In the genomic region with DNA sequence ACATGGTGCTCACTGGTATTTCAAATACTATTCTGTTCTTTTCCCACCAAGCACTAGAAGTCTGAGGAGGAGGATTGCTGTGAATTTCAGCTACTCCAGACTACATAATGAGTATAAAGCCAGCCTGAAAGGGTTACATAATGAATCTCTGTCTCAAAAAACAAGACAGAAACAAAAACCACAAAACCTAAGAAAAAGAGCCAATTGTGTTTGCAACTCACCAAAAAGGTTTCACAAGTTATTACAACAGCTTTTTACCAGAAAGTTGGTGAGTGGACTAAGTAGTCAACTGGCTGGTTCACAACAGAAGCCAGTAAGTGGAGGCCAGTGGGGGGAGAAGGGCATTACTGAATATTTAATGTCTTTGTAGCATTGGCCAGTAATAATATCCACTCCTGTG, we compare ENCODE assay signal across 17 mouse cellular contexts.
"Had no signal": no experiment of that assay in that cellular context is flagged by ENCODE, and none has a peak within 500 bp of the region (broad histone marks: within the 10 kb centered on the region; RNA-seq: fewer than 3 reads in every experiment).

No protein-coding gene starts in this region.

- H3K36me3 ChIP-seq: kidney, embryonic 15.5 days; limb, embryonic 12.5 days; liver, embryonic 15.5 days; neural tube, embryonic 13.5 days had no signal

- ATAC-seq: intestine, embryonic 16.5 days had no signal

- H3K27me3 ChIP-seq: kidney, embryonic 15.5 days; limb, embryonic 12.5 days; liver, embryonic 15.5 days; neural tube, embryonic 13.5 days had no signal

- H3K9ac ChIP-seq: kidney, embryonic 15.5 days; limb, embryonic 12.5 days; liver, embryonic 15.5 days; lung, embryonic 14.5 days; neural tube, embryonic 13.5 days had no signal

- DNase-seq: kidney, adult 2 months; kidney, postnatal 14 days; lung, embryonic 14.5 days; lung, postnatal 10 days; midbrain, embryonic 14.5 days; right cerebral cortex, adult 18-20 months; right cerebral cortex, postnatal 4 days; spleen, adult 18-20 months; thymus, adult 2 months; thymus, postnatal 25 days had no signal

- H3K27ac ChIP-seq: kidney, embryonic 15.5 days; limb, embryonic 12.5 days; liver, embryonic 15.5 days; macrophage; neural tube, embryonic 13.5 days had no signal

- H3K4me3 ChIP-seq: kidney, embryonic 15.5 days; limb, embryonic 12.5 days; liver, embryonic 15.5 days; neural tube, embryonic 13.5 days had no signal

- H3K4me2 ChIP-seq: kidney, embryonic 15.5 days; limb, embryonic 12.5 days; liver, embryonic 11.5 days; liver, embryonic 15.5 days; lung, embryonic 14.5 days; neural tube, embryonic 13.5 days had no signal

- H3K9me3 ChIP-seq: kidney, embryonic 15.5 days; limb, embryonic 12.5 days; liver, embryonic 15.5 days; neural tube, embryonic 13.5 days had no signal
